Mouse (Mus musculus): ENCODE results near the gene Gnptg. TPM values are rescaled to one million over a fixed set of nuclear protein-coding genes. Genes with fewer than 3 reads are reported as not detected.

The Gnptg gene
- total RNA-seq, 1 experiment = 17.3 TPM

DNA sequence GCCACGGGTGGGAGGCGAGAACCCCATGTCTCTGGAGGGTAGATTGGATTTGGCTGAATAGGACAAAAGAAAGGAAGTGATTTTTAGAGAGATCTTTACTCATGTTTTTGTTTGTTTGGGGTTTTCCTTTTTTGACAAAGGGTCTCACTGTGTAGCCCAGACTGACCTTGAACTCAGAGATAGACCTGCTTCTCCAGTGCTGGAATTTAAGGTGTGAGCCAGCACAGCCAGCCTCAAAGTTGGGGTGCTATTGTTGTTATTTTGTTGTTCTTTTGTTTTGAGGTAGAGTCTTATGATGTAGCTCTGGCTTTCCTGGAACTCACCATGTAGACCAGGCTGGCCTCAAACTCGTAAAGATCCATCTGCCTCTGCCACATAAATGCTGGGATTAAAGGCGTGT is 37.5 kb downstream of the Gnptg start:
- H3K27ac ChIP-seq (ENCODE audit: insufficient read depth, low read depth, low read length, poor library complexity, severe bottlenecking) = no peak overlapping the region
- H3K9me3 ChIP-seq (ENCODE audit: control insufficient read depth, insufficient read depth, low read depth, low read length) = no peaks in the 10 kb centered on the region
- TF ChIP-seq MAFK (IDR thresholded peaks at IDR 0.05; ENCODE audit: insufficient read depth, low read depth, low read length) = no peak
- no peak for TF ChIP-seq HCFC1 (IDR thresholded peaks at IDR 0.05; ENCODE audit: borderline replicate concordance, insufficient read depth, low read length)
- H3K4me3 ChIP-seq (ENCODE audit: insufficient read depth in 1 of 2, low read depth in 1 of 2, low read length in 2 of 2, poor library complexity in 1 of 2, severe bottlenecking in 1 of 2) = no peak overlapping the region
- no peaks in the 10 kb centered on the region for H3K4me1 ChIP-seq (ENCODE audit: control insufficient read depth in 2 of 2, insufficient read depth in 2 of 2, low read length in 2 of 2, poor library complexity in 1 of 2)
- H3K36me3 ChIP-seq (ENCODE audit: control insufficient read depth, insufficient read depth, low read length, poor library complexity, severe bottlenecking) = peaks cover 29% of the 10 kb centered on the region; the same call in 1 of the 2 replicates
- no peak overlapping the region for H3K9ac ChIP-seq (ENCODE audit: insufficient read depth, low read depth, low read length, poor library complexity, severe bottlenecking)
- DNase-seq (ENCODE audit: low read depth, low spot score) = no peak
- in situ Hi-C loops (cut with MboI; ENCODE audit: low sequenced_read_pairs in 2 of 2, unreplicated experiment in 2 of 2) = no loop called here

DNA sequence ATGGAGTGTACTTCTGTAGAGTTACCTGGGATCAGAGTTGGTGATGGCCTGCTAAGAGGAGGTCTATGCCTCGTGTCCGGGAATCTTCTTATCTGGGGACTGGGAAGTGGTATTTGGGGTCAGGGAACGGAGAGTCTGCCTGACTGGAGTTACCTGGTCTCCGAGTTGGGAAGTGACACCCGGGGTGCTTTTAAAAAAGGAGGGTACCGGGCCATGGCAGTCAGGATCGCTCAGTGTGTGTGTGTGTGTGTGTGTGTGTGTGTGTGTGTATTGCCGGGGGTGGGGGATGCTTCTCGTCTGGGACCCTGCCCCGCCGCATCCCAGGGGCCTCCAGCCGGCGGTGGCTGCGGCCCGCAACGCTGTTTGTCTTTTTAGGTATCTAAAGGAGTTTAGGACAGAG is 50.8 kb downstream of the Gnptg start:
- Histone ChIP-seq H3K9me3 (ENCODE audit: control insufficient read depth, insufficient read depth, low read depth, low read length) (no peaks in the 10 kb centered on the region), H3K36me3 (ENCODE audit: control insufficient read depth, insufficient read depth, low read length, poor library complexity, severe bottlenecking) (peaks cover 9% of the 10 kb centered on the region; the same call in 1 of the 2 replicates), H3K4me1 (ENCODE audit: control insufficient read depth in 2 of 2, insufficient read depth in 2 of 2, low read length in 2 of 2, poor library complexity in 1 of 2) (peaks cover 0 to 2% of the 10 kb centered on the region in 2 experiments; a peak in 1 of 4 replicates), H3K4me3 (ENCODE audit: insufficient read depth in 1 of 2, low read depth in 1 of 2, low read length in 2 of 2, poor library complexity in 1 of 2, severe bottlenecking in 1 of 2) (peak overlapping the region; percentile 90 to 92), H3K27ac (ENCODE audit: insufficient read depth, low read depth, low read length, poor library complexity, severe bottlenecking) (no peak overlapping the region), H3K9ac (ENCODE audit: insufficient read depth, low read depth, low read length, poor library complexity, severe bottlenecking) (peak overlapping the region; percentile 88)
- in situ Hi-C loops (cut with MboI; ENCODE audit: low sequenced_read_pairs in 2 of 2, unreplicated experiment in 2 of 2) = no loop called here
- TF ChIP-seq CHD2 (IDR thresholded peaks at IDR 0.05; ENCODE audit: low read depth, low read length) (no peak), ZC3H11A (IDR thresholded peaks at IDR 0.05; ENCODE audit: borderline replicate concordance, low read depth, low read length) (no peak), HCFC1 (IDR thresholded peaks at IDR 0.05; ENCODE audit: borderline replicate concordance, insufficient read depth, low read length) (no peak), MAFK (IDR thresholded peaks at IDR 0.05; ENCODE audit: insufficient read depth, low read depth, low read length) (no peak), ZNF384 (IDR thresholded peaks at IDR 0.05; ENCODE audit: low read depth, low read length) (no peak)
- no peak for DNase-seq (ENCODE audit: low read depth, low spot score)

DNA sequence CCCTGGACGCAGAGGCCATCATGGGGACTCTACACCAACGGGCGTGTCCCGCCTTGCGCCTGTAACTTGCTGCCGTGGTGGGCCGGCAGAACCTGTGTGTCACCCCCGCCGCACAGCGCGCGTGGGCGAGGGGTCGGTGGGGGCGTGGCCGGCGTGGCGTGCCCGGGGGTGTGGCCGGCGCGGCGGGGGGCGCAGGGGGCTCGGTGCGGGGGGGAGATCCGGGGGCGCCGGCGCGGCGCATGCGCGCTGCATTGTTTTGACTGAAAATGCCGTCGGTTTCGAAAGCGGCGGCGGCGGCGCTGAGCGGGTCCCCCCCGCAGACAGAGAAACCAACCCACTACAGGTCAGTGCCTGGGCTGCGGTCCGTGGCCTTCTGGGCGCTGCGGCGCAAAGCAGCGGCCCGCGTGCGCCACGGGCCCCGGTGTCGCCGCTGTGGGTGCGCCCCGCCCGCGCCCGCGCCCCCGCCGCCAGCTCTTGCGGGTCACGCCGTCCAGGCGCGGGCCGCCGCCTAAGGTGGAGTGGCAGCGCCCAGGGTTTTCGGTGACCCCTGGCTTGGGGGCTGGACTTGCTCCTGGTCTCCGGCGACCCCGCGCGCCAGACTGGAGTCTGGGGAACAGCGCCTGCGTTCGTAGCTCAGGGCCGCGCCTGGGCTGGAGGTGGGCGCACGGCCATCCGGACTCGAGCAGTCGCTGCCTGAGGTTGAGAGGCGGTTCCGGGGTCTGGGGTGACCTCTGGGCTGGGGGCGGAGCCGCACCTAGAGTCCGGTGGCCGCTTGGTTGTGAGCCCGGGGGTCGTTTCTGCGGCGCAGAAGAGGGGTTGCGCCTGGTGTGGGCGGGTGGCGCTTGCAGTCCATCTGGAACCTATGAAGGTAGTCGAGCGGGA is 51.5 kb downstream of the Gnptg start, which contains the start of gene Unkl:
Gene Unkl, plus strand, starts transcription at position 248 of the 882 bp plus-strand sequence.
- Histone ChIP-seq H3K4me3 (ENCODE audit: insufficient read depth in 1 of 2, low read depth in 1 of 2, low read length in 2 of 2, poor library complexity in 1 of 2, severe bottlenecking in 1 of 2) (peak within 1 kb of the TSS; percentile 90 to 92), H3K4me1 (ENCODE audit: control insufficient read depth in 2 of 2, insufficient read depth in 2 of 2, low read length in 2 of 2, poor library complexity in 1 of 2) (peaks cover 0 to 2% of the 10 kb centered on the region in 2 experiments; a peak in 1 of 4 replicates), H3K36me3 (ENCODE audit: control insufficient read depth, insufficient read depth, low read length, poor library complexity, severe bottlenecking) (peaks cover 9% of the 10 kb centered on the region; the same call in 1 of the 2 replicates), H3K9ac (ENCODE audit: insufficient read depth, low read depth, low read length, poor library complexity, severe bottlenecking) (peak within 1 kb of the TSS; percentile 88), H3K9me3 (ENCODE audit: control insufficient read depth, insufficient read depth, low read depth, low read length) (no peaks in the 10 kb centered on the region), H3K27ac (ENCODE audit: insufficient read depth, low read depth, low read length, poor library complexity, severe bottlenecking) (peak within 1 kb of the TSS; percentile 59; the same call in 1 of the 2 replicates)
- no peak for DNase-seq (ENCODE audit: low read depth, low spot score)
- TF ChIP-seq CHD2 (IDR thresholded peaks at IDR 0.05; ENCODE audit: low read depth, low read length) = no peak
- in situ Hi-C loops (cut with MboI; ENCODE audit: low sequenced_read_pairs in 2 of 2, unreplicated experiment in 2 of 2) = no loop called here

DNA sequence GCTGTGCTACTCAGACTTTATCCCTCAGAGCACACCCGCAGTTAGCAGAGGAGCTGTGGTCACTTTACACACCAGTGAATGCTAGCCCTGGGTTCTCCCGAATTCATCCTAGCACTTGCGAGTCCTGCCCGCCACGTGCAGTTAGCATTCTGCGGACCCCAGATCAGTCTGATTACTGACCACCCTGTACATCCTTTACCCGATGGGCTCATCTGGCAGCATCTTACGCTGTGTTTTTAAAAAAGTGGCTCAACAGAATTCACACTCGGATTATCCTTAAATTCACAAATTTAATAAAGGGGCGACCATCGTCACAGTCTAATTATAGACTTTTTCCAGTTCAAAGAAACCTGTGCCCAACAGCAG is 52.2 kb downstream of the Gnptg start:
- in situ Hi-C loops (cut with MboI; ENCODE audit: low sequenced_read_pairs in 2 of 2, unreplicated experiment in 2 of 2) = no loop called here
- DNase-seq (ENCODE audit: low read depth, low spot score) = no peak
- H3K9ac ChIP-seq (ENCODE audit: insufficient read depth, low read depth, low read length, poor library complexity, severe bottlenecking) = peak overlapping the region; percentile 41; the same call in 1 of the 2 replicates
- no peaks in the 10 kb centered on the region for H3K9me3 ChIP-seq (ENCODE audit: control insufficient read depth, insufficient read depth, low read depth, low read length)
- H3K36me3 ChIP-seq (ENCODE audit: control insufficient read depth, insufficient read depth, low read length, poor library complexity, severe bottlenecking) = peaks cover 9% of the 10 kb centered on the region; the same call in 1 of the 2 replicates
- TF ChIP-seq CHD2 (IDR thresholded peaks at IDR 0.05; ENCODE audit: low read depth, low read length) (no peak), ZC3H11A (IDR thresholded peaks at IDR 0.05; ENCODE audit: borderline replicate concordance, low read depth, low read length) (no peak), HCFC1 (IDR thresholded peaks at IDR 0.05; ENCODE audit: borderline replicate concordance, insufficient read depth, low read length) (no peak), MAFK (IDR thresholded peaks at IDR 0.05; ENCODE audit: insufficient read depth, low read depth, low read length) (no peak), ZNF384 (IDR thresholded peaks at IDR 0.05; ENCODE audit: low read depth, low read length) (no peak)
- no peak overlapping the region for H3K27ac ChIP-seq (ENCODE audit: insufficient read depth, low read depth, low read length, poor library complexity, severe bottlenecking)
- H3K4me3 ChIP-seq (ENCODE audit: insufficient read depth in 1 of 2, low read depth in 1 of 2, low read length in 2 of 2, poor library complexity in 1 of 2, severe bottlenecking in 1 of 2) = peak overlapping the region; percentile 40 to 92
- H3K4me1 ChIP-seq (ENCODE audit: control insufficient read depth in 2 of 2, insufficient read depth in 2 of 2, low read length in 2 of 2, poor library complexity in 1 of 2) = peaks cover 0 to 2% of the 10 kb centered on the region in 2 experiments; a peak in 1 of 4 replicates

Measured in ES-E14 (cell line).